In genomic region chr11:105835209-105835608, GRCm38 (mm10) we compare ENCODE assay signal across 20 mouse cellular contexts.
DNase-seq lines count a peak whose midpoint lies in the region; ATAC-seq and TF ChIP-seq lines count a peak whose summit lies in the region.
"Had no signal": no experiment of that assay in that cellular context is flagged by ENCODE, and none has a peak within 500 bp of the region (broad histone marks: within the 10 kb centered on the region; RNA-seq: fewer than 3 reads in every experiment).

No protein-coding gene starts in this region.

- no peak overlapping the region for H3K4me3 ChIP-seq in MEL (ENCODE audit: control insufficient read depth in 1 of 2, insufficient read depth in 1 of 2, low read depth in 2 of 2, low read length in 2 of 2)
- no peak overlapping the region for H3K4me3 ChIP-seq in liver, embryonic 12.5 days
- no peak overlapping the region for H3K4me3 ChIP-seq in liver, embryonic 16.5 days (ENCODE audit: low read depth, low read length)
- H3K4me3 ChIP-seq: embryonic facial prominence, embryonic 15.5 days; forebrain, embryonic 12.5 days; hindbrain, embryonic 13.5 days had no signal

- TF ChIP-seq RAD21 in MEL (IDR thresholded peaks at IDR 0.05; ENCODE audit: low read depth, low read length): no peak

- no peak overlapping the region for H3K9ac ChIP-seq in MEL (ENCODE audit: control insufficient read depth, low read depth, low read length, poor library complexity, severe bottlenecking)
- H3K9ac ChIP-seq in liver, embryonic 12.5 days: no peak overlapping the region
- no peak overlapping the region for H3K9ac ChIP-seq in liver, embryonic 16.5 days (ENCODE audit: low read depth, low read length)
- H3K9ac ChIP-seq: embryonic facial prominence, embryonic 15.5 days; forebrain, embryonic 12.5 days; hindbrain, embryonic 13.5 days had no signal

- peak overlapping the region; percentile 25; the same call in 1 of the 2 replicates for H3K4me2 ChIP-seq in liver, embryonic 12.5 days
- H3K4me2 ChIP-seq in liver, embryonic 16.5 days (ENCODE audit: low read depth, low read length): no peak overlapping the region; the same call in 1 of the 2 replicates
- H3K4me2 ChIP-seq: embryonic facial prominence, embryonic 15.5 days; forebrain, embryonic 12.5 days; hindbrain, embryonic 13.5 days had no signal

- peak; percentile 47; the same call in 1 of the 2 replicates for ATAC-seq in common myeloid progenitor, adult 5-6 weeks (replicated peaks; ENCODE audit: low read depth, poor library complexity, severe bottlenecking)
- peak; percentile 81 for ATAC-seq in liver, embryonic 12.5 days
- peak; percentile 68 for ATAC-seq in liver, embryonic 16.5 days (ENCODE audit: low read depth)
- no peak for ATAC-seq in granulocyte monocyte progenitor cell, adult 5-6 weeks (replicated peaks; ENCODE audit: poor library complexity, severe bottlenecking)
- ATAC-seq: forebrain, embryonic 16.5 days; hindbrain, postnatal 0 days had no signal

- H3K9me3 ChIP-seq in MEL (replicated peaks; ENCODE audit: insufficient read depth, low read length): no peaks in the 10 kb centered on the region
- H3K9me3 ChIP-seq in liver, embryonic 12.5 days (replicated peaks): no peaks in the 10 kb centered on the region
- no peaks in the 10 kb centered on the region for H3K9me3 ChIP-seq in liver, embryonic 16.5 days (replicated peaks; ENCODE audit: control insufficient read depth, low read length)
- H3K9me3 ChIP-seq: embryonic facial prominence, embryonic 15.5 days; forebrain, embryonic 12.5 days; hindbrain, embryonic 13.5 days had no signal

- H3K36me3 ChIP-seq in MEL (ENCODE audit: control insufficient read depth in 1 of 2, insufficient read depth in 2 of 2, low read length in 2 of 2): peaks cover 0 to 10% of the 10 kb centered on the region in 2 experiments; a peak in 2 of 4 replicates
- no peaks in the 10 kb centered on the region for H3K36me3 ChIP-seq in liver, embryonic 12.5 days
- no peaks in the 10 kb centered on the region for H3K36me3 ChIP-seq in liver, embryonic 16.5 days (ENCODE audit: control insufficient read depth, insufficient read depth)

- TF ChIP-seq POLR2A in MEL (IDR thresholded peaks at IDR 0.05; ENCODE audit: control insufficient read depth in 1 of 2, insufficient read depth in 1 of 2, low read depth in 1 of 2, low read length in 2 of 2, poor library complexity in 1 of 2): no peak

- no peaks in the 10 kb centered on the region for H3K79me2 ChIP-seq in MEL (ENCODE audit: control insufficient read depth, insufficient read depth, low read length, poor library complexity)

- DNase-seq in MEL (ENCODE audit: low read depth, low spot score): peak; percentile 17
- no peak for DNase-seq in lung, postnatal 36 days
- no peak for DNase-seq in spleen, adult 12 weeks (ENCODE audit: low spot score)
- no peak for DNase-seq in layer of hippocampus, postnatal 14 days (ENCODE audit: low spot score in 2 of 2)
- DNase-seq: adrenal gland, postnatal 10 days; cerebellum, adult 11-12 months; cerebellum, adult 9-10 months; cerebellum, postnatal 25 days; embryo, embryonic 11 days; gastrocnemius, postnatal 10 days; heart, postnatal 14 days had no signal

- H3K27me3 ChIP-seq in MEL (ENCODE audit: control insufficient read depth in 1 of 2, insufficient read depth in 2 of 2, low read length in 2 of 2): peaks cover 8 to 30% of the 10 kb centered on the region in 2 experiments
- H3K27me3 ChIP-seq in liver, embryonic 12.5 days (replicated peaks): no peaks in the 10 kb centered on the region
- no peaks in the 10 kb centered on the region for H3K27me3 ChIP-seq in liver, embryonic 16.5 days (ENCODE audit: control insufficient read depth, insufficient read depth, low read depth, low read length)
- H3K27me3 ChIP-seq: embryonic facial prominence, embryonic 15.5 days; forebrain, embryonic 12.5 days; hindbrain, embryonic 13.5 days had no signal

- peaks cover 3 to 4% of the 10 kb centered on the region in 2 experiments; a peak in 2 of 4 replicates for H3K4me1 ChIP-seq in MEL (ENCODE audit: control insufficient read depth in 1 of 2, insufficient read depth in 2 of 2, low read length in 2 of 2)
- peaks cover 42% of the 10 kb centered on the region for H3K4me1 ChIP-seq in liver, embryonic 12.5 days
- H3K4me1 ChIP-seq in liver, embryonic 16.5 days (ENCODE audit: control insufficient read depth, low read depth, low read length): peaks cover 8% of the 10 kb centered on the region
- H3K4me1 ChIP-seq: embryonic facial prominence, embryonic 15.5 days; forebrain, embryonic 12.5 days; hindbrain, embryonic 13.5 days had no signal

- no peak overlapping the region for H3K27ac ChIP-seq in MEL (ENCODE audit: control insufficient read depth, low read depth, low read length)
- peak overlapping the region; percentile 42 for H3K27ac ChIP-seq in liver, embryonic 12.5 days
- H3K27ac ChIP-seq in liver, embryonic 16.5 days (ENCODE audit: low read length): peak overlapping the region; percentile 48; the same call in 1 of the 2 replicates
- H3K27ac ChIP-seq: embryonic facial prominence, embryonic 15.5 days; forebrain, embryonic 12.5 days; hindbrain, embryonic 13.5 days; hindbrain, postnatal 0 days had no signal

- TF ChIP-seq EP300 in MEL (IDR thresholded peaks at IDR 0.05; ENCODE audit: low read depth in 1 of 2, low read length in 2 of 2): peak in 1 of 2 experiments; percentile 59; a peak in 2 of 4 replicates

- no peak for TF ChIP-seq CTCF in MEL (IDR thresholded peaks at IDR 0.05 in 2 of 3, conservative IDR thresholded peaks at IDR 0.05 in 1 of 3; ENCODE audit: control insufficient read depth in 1 of 3, insufficient read depth in 1 of 3, low read depth in 2 of 3, low read length in 3 of 3, poor library complexity in 1 of 3, severe bottlenecking in 1 of 3)

- 63% methylated on average over 4 of the region's 4 CpGs for WGBS in liver, embryonic 12.5 days (ENCODE audit: insufficient replicate concordance)
- WGBS in liver, embryonic 16.5 days (ENCODE audit: insufficient replicate concordance): 53% methylated on average over 4 of the region's 4 CpGs

TF ChIP-seq in MEL, 35 proteins besides CTCF, POLR2A, EP300 and RAD21:
- no peak for TF ChIP-seq NELFE (IDR thresholded peaks at IDR 0.05; ENCODE audit: low read depth, low read length)
- no peak for TF ChIP-seq SMC3 (IDR thresholded peaks at IDR 0.05; ENCODE audit: low read depth, low read length)
- TF ChIP-seq MAZ (IDR thresholded peaks at IDR 0.05; ENCODE audit: low read depth, low read length): no peak
- TF ChIP-seq TCF12 (IDR thresholded peaks at IDR 0.05; ENCODE audit: low read depth, low read length): peak; percentile 29; the same call in 1 of the 2 replicates
- peak; percentile 42 for TF ChIP-seq GATA1 (IDR thresholded peaks at IDR 0.05; ENCODE audit: low read depth, low read length)
- TF ChIP-seq ZNF384 (IDR thresholded peaks at IDR 0.05; ENCODE audit: low read depth, low read length): no peak
- TF ChIP-seq MAX (IDR thresholded peaks at IDR 0.05; ENCODE audit: low read length): no peak
- no peak for TF ChIP-seq JUND (IDR thresholded peaks at IDR 0.05; ENCODE audit: low read depth, low read length)
- no peak for TF ChIP-seq MAFK (IDR thresholded peaks at IDR 0.05; ENCODE audit: borderline replicate concordance, low read depth, low read length)
